In genomic region chr5:38039796-38040195, GRCm38 (mm10) we compare ENCODE assay signal across 8 mouse cellular contexts. TPM values are rescaled to one million over a fixed set of nuclear protein-coding genes. Genes with fewer than 3 reads are reported as not detected.
DNase-seq lines count a peak whose midpoint lies in the region; ATAC-seq and TF ChIP-seq lines count a peak whose summit lies in the region.

No protein-coding gene starts in this region.

- H3K4me1 ChIP-seq in forebrain, embryonic 12.5 days, result peaks cover 13% of the 10 kb centered on the region
- H3K4me1 ChIP-seq in liver, embryonic 14.5 days (replicated peaks; ENCODE audit: control insufficient read depth in 2 of 2, insufficient read depth in 2 of 2, low read length in 1 of 2), result peaks cover 2 to 7% of the 10 kb centered on the region in 2 experiments; a peak in 2 of 4 replicates
- H3K4me1 ChIP-seq in stomach, postnatal 0 days (replicated peaks; ENCODE audit: control insufficient read depth, insufficient read depth), result no peaks in the 10 kb centered on the region

- H3K4me3 ChIP-seq in forebrain, embryonic 12.5 days (replicated peaks), result peak overlapping the region; percentile 84
- peak overlapping the region; percentile 94 for H3K4me3 ChIP-seq in liver, embryonic 14.5 days (ENCODE audit: insufficient read depth in 1 of 2, low read depth in 2 of 2, low read length in 2 of 2)
- peak overlapping the region; percentile 94 for H3K4me3 ChIP-seq in stomach, postnatal 0 days (ENCODE audit: low read depth, low read length)

- ATAC-seq in CD4-positive, CD25-positive, alpha-beta regulatory T cell, adult 4 months, result peak; percentile 24
- no peak for ATAC-seq in forebrain, embryonic 12.5 days (ENCODE audit: low FRiP score)
- ATAC-seq in liver, embryonic 14.5 days (ENCODE audit: insufficient read depth), result peak; percentile 9; the same call in 1 of the 2 replicates
- ATAC-seq in stomach, postnatal 0 days (ENCODE audit: low FRiP score, low TSS enrichment), result no peak

- H3K27me3 ChIP-seq in forebrain, embryonic 12.5 days, result peaks cover 8% of the 10 kb centered on the region; the same call in 1 of the 2 replicates
- H3K27me3 ChIP-seq in liver, embryonic 14.5 days (ENCODE audit: control insufficient read depth, insufficient read depth, low read length), result no peaks in the 10 kb centered on the region; the same call in 1 of the 2 replicates
- H3K27me3 ChIP-seq in stomach, postnatal 0 days (ENCODE audit: control insufficient read depth, insufficient read depth, low read length), result no peaks in the 10 kb centered on the region

- TF ChIP-seq EP300 in liver, embryonic 14.5 days (IDR thresholded peaks at IDR 0.05; ENCODE audit: low read depth), result no peak
- no peak for TF ChIP-seq EP300 in stomach, postnatal 0 days (optimal IDR thresholded peaks at IDR 0.05)

- no peak for TF ChIP-seq CTCF in liver, embryonic 14.5 days (IDR thresholded peaks at IDR 0.05; ENCODE audit: low read depth)
- TF ChIP-seq CTCF in stomach, postnatal 0 days (IDR thresholded peaks at IDR 0.05; ENCODE audit: low read depth), result no peak

- peak; percentile 19 for DNase-seq in adrenal gland, postnatal 10 days
- no peak for DNase-seq in adrenal gland, postnatal 25 days
- DNase-seq in liver, embryonic 14.5 days (ENCODE audit: low read depth in 3 of 3, low spot score in 3 of 3), result peak in 1 of 3 experiments; percentile 7
- DNase-seq in stomach, postnatal 0 days (ENCODE audit: low spot score), result no peak
- no peak for DNase-seq in kidney, postnatal 25 days
- no peak for DNase-seq in ovary, postnatal 36 days (ENCODE audit: low spot score)

- H3K27ac ChIP-seq in forebrain, embryonic 12.5 days, result no peak overlapping the region
- H3K27ac ChIP-seq in liver, embryonic 14.5 days, result no peak overlapping the region
- peak overlapping the region; percentile 73; the same call in 1 of the 2 replicates for H3K27ac ChIP-seq in stomach, postnatal 0 days (replicated peaks)

- H3K9me3 ChIP-seq in forebrain, embryonic 12.5 days, result no peaks in the 10 kb centered on the region
- H3K9me3 ChIP-seq in liver, embryonic 14.5 days (ENCODE audit: control insufficient read depth, low read length), result no peaks in the 10 kb centered on the region
- H3K9me3 ChIP-seq in stomach, postnatal 0 days (ENCODE audit: control insufficient read depth, low read length), result no peaks in the 10 kb centered on the region

- 31% methylated on average over 9 of the region's 9 CpGs for WGBS in forebrain, embryonic 12.5 days
- WGBS in liver, embryonic 14.5 days (ENCODE audit: insufficient replicate concordance), result 16% methylated on average over 9 of the region's 9 CpGs
- 18% methylated on average over 9 of the region's 9 CpGs for WGBS in stomach, postnatal 0 days

- H3K36me3 ChIP-seq in forebrain, embryonic 12.5 days (replicated peaks), result no peaks in the 10 kb centered on the region
- H3K36me3 ChIP-seq in liver, embryonic 14.5 days (replicated peaks; ENCODE audit: control insufficient read depth, insufficient read depth, low read depth), result no peaks in the 10 kb centered on the region
- no peaks in the 10 kb centered on the region for H3K36me3 ChIP-seq in stomach, postnatal 0 days (ENCODE audit: control insufficient read depth, insufficient read depth, low read length)

- H3K9ac ChIP-seq in forebrain, embryonic 12.5 days, result peak overlapping the region; percentile 85
- H3K9ac ChIP-seq in liver, embryonic 14.5 days (replicated peaks), result peak overlapping the region; percentile 87
- H3K9ac ChIP-seq in stomach, postnatal 0 days (ENCODE audit: low read length), result peak overlapping the region; percentile 94

- H3K4me2 ChIP-seq in forebrain, embryonic 12.5 days, result peak overlapping the region; percentile 65
- H3K4me2 ChIP-seq in liver, embryonic 14.5 days (ENCODE audit: low read depth), result peak overlapping the region; percentile 89
- H3K4me2 ChIP-seq in stomach, postnatal 0 days (replicated peaks; ENCODE audit: low read depth), result peak overlapping the region; percentile 85

RNA-seq across cellular contexts. Expression of gene Stx18, which starts 1.3 kb away (rescaled TPM):
- 10 to 100 TPM; 46.0 to 48.2 TPM for total RNA-seq in adrenal gland, postnatal 10 days (2021)
- total RNA-seq in adrenal gland, postnatal 25 days (2021), result 30.4 and 32.7 TPM in 2 replicates
- 10 to 100 TPM; 21.9 to 22.1 TPM for polyA plus RNA-seq in CD4-positive, CD25-positive, alpha-beta regulatory T cell, adult 4 months (2017; shearing (Covaris generic))
- polyA plus RNA-seq in forebrain, embryonic 12.5 days (2016; fragmentation: Nextera tagmentation; extraction: Ambion mirVana), result 35.6 and 41.6 TPM in 2 replicates
- polyA plus RNA-seq in liver, embryonic 14.5 days (2012; rRNA removed), result 6.4 and 8.0 TPM in 2 replicates
- 12.6 and 14.7 TPM in 2 replicates for polyA plus RNA-seq in liver, embryonic 14.5 days (2014; fragmentation: Nextera tagmentation; extraction: Ambion mirVana)
- polyA plus RNA-seq in stomach, postnatal 0 days (2015; fragmentation: Nextera tagmentation; extraction: Ambion mirVana), result 26.9 and 27.6 TPM in 2 replicates

Comparison
In these comparisons a context has a peak if more than half of its experiments do, and no peak if none do; other contexts are left out.
1. ATAC-seq: peak in CD4-positive, CD25-positive, alpha-beta regulatory T cell, adult 4 months (single experiment) and liver, embryonic 14.5 days (single experiment); none in forebrain, embryonic 12.5 days (single experiment) and stomach, postnatal 0 days (single experiment).
2. Peak in every context shown above with its lines, with median percentiles within 50 percentile points of each other: H3K4me2 ChIP-seq, H3K4me3 ChIP-seq and H3K9ac ChIP-seq.